Mouse (Mus musculus) myocyte (in vitro differentiated cells): ENCODE measurements around the gene Gm9887. TPM values are rescaled to one million over a fixed set of nuclear protein-coding genes. Genes with fewer than 3 reads are reported as not detected.
"Not testable (repeated sequence)": the region's sequence is repeated elsewhere in the genome, so short reads cannot be mapped to it uniquely, and the experiment has no call there.

ENCODE experiments used
- H3K27me3 ChIP-seq: one replicate; pipeline ENCODE4 v1.6.1; 2011; ENCODE audit not compliant: control insufficient read depth, insufficient read depth, insufficient read length
- H3K36me3 ChIP-seq: one replicate; pipeline ENCODE4 v1.6.1; 2011; ENCODE audit not compliant: control insufficient read depth, insufficient read depth
- H3K4me2 ChIP-seq: one replicate; pipeline ENCODE4 v1.6.1; 2011; ENCODE audit warnings: low read depth, control low read depth
- H3K4me3 ChIP-seq: one replicate; pipeline ENCODE4 v1.5.1; 2011; ENCODE audit warnings: mild to moderate bottlenecking, control low read depth, moderate library complexity
- H3K79me2 ChIP-seq: one replicate; pipeline ENCODE4 v1.6.1; 2011; ENCODE audit not compliant: control insufficient read depth, insufficient read depth
- H3ac ChIP-seq: one replicate; pipeline ENCODE4 v1.6.1; 2011; ENCODE audit not compliant: control insufficient read depth, insufficient read length
- CEBPB ChIP-seq: IDR thresholded peaks from 2 replicates; pipeline ENCODE4 v1.6.1; 2011; ENCODE audit warnings: mild to moderate bottlenecking, moderate library complexity; ENCODE audit not compliant: poor library complexity, insufficient read depth, severe bottlenecking
- E2F4 ChIP-seq: IDR thresholded peaks from one replicate; pipeline ENCODE4 v1.6.1; 2011; ENCODE audit warnings: mild to moderate bottlenecking, control low read depth, moderate library complexity; ENCODE audit not compliant: insufficient read depth
- MAX ChIP-seq: IDR thresholded peaks from one replicate; pipeline ENCODE4 v1.6.1; 2011; ENCODE audit warnings: low read depth, mild to moderate bottlenecking, control low read depth
- MYOD1 ChIP-seq, 3 experiments: IDR thresholded peaks; one replicate each; pipeline ENCODE4 v1.6.1; 2011; ENCODE audit warnings: control low read depth in 2 of 3, low read depth in 2 of 3, mild to moderate bottlenecking in 2 of 3, moderate library complexity in 1 of 3; ENCODE audit not compliant: insufficient read length in 2 of 3, control insufficient read depth in 1 of 3
- MYOG ChIP-seq, 3 experiments: IDR thresholded peaks; one replicate each; pipeline ENCODE4 v1.6.1; 2011; ENCODE audit warnings: control low read depth in 2 of 3, low read depth in 2 of 3, mild to moderate bottlenecking in 2 of 3; ENCODE audit not compliant: insufficient read length in 2 of 3, control insufficient read depth in 1 of 3, insufficient read depth in 1 of 3
- POLR2A ChIP-seq: IDR thresholded peaks from one replicate; pipeline ENCODE4 v1.6.1; 2011; ENCODE audit warnings: low read depth, mild to moderate bottlenecking, control low read depth, moderate library complexity; ENCODE audit not compliant: insufficient read length
- POLR2AphosphoS2 ChIP-seq: IDR thresholded peaks from one replicate; pipeline ENCODE4 v1.6.1; 2011; ENCODE audit warnings: low read depth, control low read depth; ENCODE audit not compliant: insufficient read length
- REST ChIP-seq: IDR thresholded peaks from one replicate; pipeline ENCODE4 v1.6.1; 2011; ENCODE audit warnings: mild to moderate bottlenecking, control low read depth, moderate library complexity; ENCODE audit not compliant: insufficient read depth, insufficient read length
- SRF ChIP-seq: IDR thresholded peaks from one replicate; pipeline ENCODE4 v1.6.1; 2011; ENCODE audit warnings: low read depth; ENCODE audit not compliant: control insufficient read depth, insufficient read length
- TCF12 ChIP-seq: IDR thresholded peaks from one replicate; pipeline ENCODE4 v1.6.1; 2011; ENCODE audit warnings: mild to moderate bottlenecking, control low read depth; ENCODE audit not compliant: poor library complexity, insufficient read depth, severe bottlenecking
- TCF3 ChIP-seq: IDR thresholded peaks from one replicate; pipeline ENCODE4 v1.6.1; 2011; ENCODE audit warnings: low read depth, control low read depth; ENCODE audit not compliant: insufficient read length
- USF1 ChIP-seq: IDR thresholded peaks from one replicate; pipeline ENCODE4 v1.6.1; 2011; ENCODE audit warnings: low read depth, mild to moderate bottlenecking, control low read depth, moderate library complexity
- polyA plus RNA-seq: library from polyadenylated mRNA; unstranded; fragments of >200 nt; fragmentation: generic; extraction: Trizol; gene quantifications from one replicate; pipeline ENCODE4 v1.2.1, GENCODE M21; 2012; ENCODE audit warnings: missing spikeins

The Gm9887 gene
- polyA plus RNA-seq, 1 experiment: 2.4 TPM

- Histone ChIP-seq H3ac (no peak overlapping the region), H3K27me3 (no peaks in the 10 kb centered on the region), H3K79me2 (no peaks in the 10 kb centered on the region), H3K4me3 (peak overlapping the region; percentile 37), H3K36me3 (no peaks in the 10 kb centered on the region), H3K4me2 (peak overlapping the region; percentile 96)
- TF ChIP-seq SRF (no peak), MYOG (IDR thresholded peaks at IDR 0.05; ENCODE audit: control insufficient read depth in 1 of 3, insufficient read depth in 1 of 3, insufficient read length in 2 of 3, low read depth in 2 of 3) (no peak), TCF3 (no peak), REST (no peak), TCF12 (no peak), POLR2AphosphoS2 (no peak), USF1 (no peak), MYOD1 (IDR thresholded peaks at IDR 0.05; ENCODE audit: control insufficient read depth in 1 of 3, insufficient read length in 2 of 3, low read depth in 2 of 3) (no peak), CEBPB (no peak), E2F4 (no peak), POLR2A (no peak), MAX (no peak)
Measured at GRCm38 (mm10) chr12:69362388-69362787, 9.9 kb downstream of the Gm9887 start.

- TF ChIP-seq REST (no peak), TCF3 (no peak)
- peak overlapping the region; percentile 37 for H3K4me3 ChIP-seq
- H3ac ChIP-seq: no peak overlapping the region
- no peaks in the 10 kb centered on the region for H3K27me3 ChIP-seq
- peak overlapping the region; percentile 96 for H3K4me2 ChIP-seq
- H3K79me2 ChIP-seq: no peaks in the 10 kb centered on the region
- H3K36me3 ChIP-seq: no peaks in the 10 kb centered on the region
Measured at GRCm38 (mm10) chr12:69361919-69362318, 10.3 kb downstream of the Gm9887 start.

- not testable (repeated sequence) for H3K79me2 ChIP-seq
- peak; percentile 71 for TF ChIP-seq POLR2AphosphoS2
- TF ChIP-seq POLR2A: peak; percentile 64
Measured at GRCm38 (mm10) chr12:69360997-69361899, 11.0 kb downstream of the Gm9887 start.

GRCm38 (mm10) chr12:69360655-69360996 lies 11.6 kb downstream of the Gm9887 start:
- Histone ChIP-seq H3K4me3 (no peak overlapping the region), H3K4me2 (no peak overlapping the region), H3K27me3 (no peaks in the 10 kb centered on the region), H3ac (no peak overlapping the region), H3K36me3 (no peaks in the 10 kb centered on the region), H3K79me2 (peaks cover 10% of the 10 kb centered on the region)
- TF ChIP-seq POLR2A: no peak

More at GRCm38 (mm10) chr12:69360997-69361899, 11.0 kb downstream of the Gm9887 start:
- H3ac ChIP-seq, H3K36me3 ChIP-seq, H3K27me3 ChIP-seq: not testable (repeated sequence)
- peak overlapping the region; percentile 37 for H3K4me3 ChIP-seq
- H3K4me2 ChIP-seq: peak overlapping the region; percentile 96

GRCm38 (mm10) chr12:69357300-69357646 lies 15.0 kb downstream of the Gm9887 start:
- Histone ChIP-seq H3ac (peak overlapping the region; percentile 83), H3K4me3 (peak overlapping the region; percentile 80), H3K27me3 (no peaks in the 10 kb centered on the region), H3K4me2 (peak overlapping the region; percentile 90), H3K36me3 (peaks cover 16% of the 10 kb centered on the region), H3K79me2 (peaks cover 18% of the 10 kb centered on the region)
- no peak for TF ChIP-seq MYOG (IDR thresholded peaks at IDR 0.05; ENCODE audit: control insufficient read depth in 1 of 3, insufficient read depth in 1 of 3, insufficient read length in 2 of 3, low read depth in 2 of 3)
- no peak for TF ChIP-seq MYOD1 (IDR thresholded peaks at IDR 0.05; ENCODE audit: control insufficient read depth in 1 of 3, insufficient read length in 2 of 3, low read depth in 2 of 3)
- TF ChIP-seq USF1: no peak
- no peak for TF ChIP-seq POLR2A
- no peak for TF ChIP-seq POLR2AphosphoS2
- no peak for TF ChIP-seq SRF
- no peak for TF ChIP-seq MAX
- no peak for TF ChIP-seq E2F4
- TF ChIP-seq CEBPB: no peak
- no peak for TF ChIP-seq TCF12
- no peak for TF ChIP-seq TCF3
